13 mouse cellular contexts compared by ENCODE assay signal in the genomic region with DNA sequence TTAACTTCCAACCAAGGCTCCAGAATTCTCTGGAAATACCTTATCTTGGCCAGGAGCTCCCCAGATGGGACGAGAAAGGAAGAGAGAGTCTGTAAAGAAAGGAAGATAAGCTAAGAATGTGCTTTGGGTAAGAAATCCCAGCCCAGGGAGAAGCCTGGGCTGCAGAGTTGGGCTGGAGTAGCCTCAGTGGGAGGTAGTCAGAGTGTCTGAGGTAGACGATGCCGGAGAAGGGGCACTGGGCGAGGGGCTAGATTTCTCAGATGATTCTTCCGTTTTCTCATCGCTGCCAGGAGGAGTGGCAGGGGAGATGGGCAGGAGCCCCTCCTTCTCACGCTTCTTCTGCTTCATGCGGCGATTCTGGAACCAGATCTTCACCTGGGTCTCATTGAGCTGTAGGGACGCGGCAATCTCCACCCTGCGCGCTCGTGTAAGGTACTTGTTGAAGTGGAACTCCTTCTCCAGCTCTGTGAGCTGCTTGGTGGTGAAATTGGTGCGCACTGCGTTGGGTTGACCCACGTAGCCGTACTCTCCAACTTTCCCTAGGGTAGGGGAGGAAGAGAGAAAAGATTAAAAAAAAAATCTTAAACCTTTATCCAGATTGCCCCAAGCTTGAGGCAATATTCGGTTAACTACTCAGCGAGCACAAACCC. TPM values are rescaled to one million over a fixed set of nuclear protein-coding genes. Genes with fewer than 3 reads are reported as not detected.
A peak's percentile ranks its signal among the peaks of the same experiment; 100 is the strongest.
DNase-seq lines count a peak whose midpoint lies in the region; ATAC-seq lines count a peak whose summit lies in the region.
"Had no signal": no experiment of that assay in that cellular context is flagged by ENCODE, and none has a peak within 500 bp of the region (broad histone marks: within the 10 kb centered on the region; RNA-seq: fewer than 3 reads in every experiment).

No protein-coding gene starts in this region.

- 13% methylated on average over 20 of the region's 20 CpGs for WGBS in kidney, embryonic 15.5 days
- under 1% methylated on average over 20 of the region's 20 CpGs for WGBS in hindbrain, embryonic 11.5 days
- 5% methylated on average over 20 of the region's 20 CpGs for WGBS in liver, embryonic 13.5 days (ENCODE audit: insufficient replicate concordance)

- no peak overlapping the region for H3K9ac ChIP-seq in kidney, embryonic 15.5 days
- H3K9ac ChIP-seq in hindbrain, embryonic 11.5 days (ENCODE audit: low read depth, low read length) = 0 out of 2 replicates have a peak overlapping the region, but pooled peaks have one; percentile 20
- H3K9ac ChIP-seq in liver, embryonic 13.5 days = no peak overlapping the region

- peaks cover 62% of the 10 kb centered on the region for H3K27me3 ChIP-seq in kidney, embryonic 15.5 days
- H3K27me3 ChIP-seq in hindbrain, embryonic 11.5 days (ENCODE audit: control insufficient read depth, insufficient read depth, low read length) = peaks cover 62% of the 10 kb centered on the region
- peaks cover 98% of the 10 kb centered on the region for H3K27me3 ChIP-seq in liver, embryonic 13.5 days

- H3K36me3 ChIP-seq in kidney, embryonic 15.5 days = no peaks in the 10 kb centered on the region
- no peaks in the 10 kb centered on the region for H3K36me3 ChIP-seq in hindbrain, embryonic 11.5 days (ENCODE audit: control insufficient read depth, insufficient read depth, low read length)
- no peaks in the 10 kb centered on the region for H3K36me3 ChIP-seq in liver, embryonic 13.5 days

- peaks cover 52% of the 10 kb centered on the region for H3K4me1 ChIP-seq in kidney, embryonic 15.5 days
- H3K4me1 ChIP-seq in hindbrain, embryonic 11.5 days (replicated peaks; ENCODE audit: control insufficient read depth, insufficient read depth, low read length) = no peaks in the 10 kb centered on the region
- peaks cover 5% of the 10 kb centered on the region; the same call in 1 of the 2 replicates for H3K4me1 ChIP-seq in liver, embryonic 13.5 days (replicated peaks)

- H3K4me3 ChIP-seq in kidney, embryonic 15.5 days (replicated peaks) = peak overlapping the region; percentile 20
- H3K4me3 ChIP-seq in hindbrain, embryonic 11.5 days (ENCODE audit: low read depth, low read length) = peak overlapping the region; percentile 76
- H3K4me3 ChIP-seq in liver, embryonic 13.5 days (replicated peaks) = no peak overlapping the region

- no peak for ATAC-seq in kidney, embryonic 15.5 days (replicated peaks; ENCODE audit: low FRiP score)
- ATAC-seq in hindbrain, embryonic 11.5 days (ENCODE audit: low FRiP score) = no peak
- no peak for ATAC-seq in liver, embryonic 13.5 days (ENCODE audit: low read depth)
- ATAC-seq: activated CD4-positive, CD25-positive, alpha-beta regulatory T cell, adult 4 months; inflammation-experienced regulatory T-cells, adult 6 months; lung, postnatal 0 days had no signal

- H3K9me3 ChIP-seq in kidney, embryonic 15.5 days (replicated peaks) = no peaks in the 10 kb centered on the region
- H3K9me3 ChIP-seq in hindbrain, embryonic 11.5 days (ENCODE audit: control insufficient read depth, low read length) = no peaks in the 10 kb centered on the region
- H3K9me3 ChIP-seq in liver, embryonic 13.5 days (replicated peaks) = no peaks in the 10 kb centered on the region

- no peak overlapping the region for H3K27ac ChIP-seq in kidney, embryonic 15.5 days
- H3K27ac ChIP-seq in hindbrain, embryonic 11.5 days (ENCODE audit: low read depth, low read length) = no peak overlapping the region
- H3K27ac ChIP-seq in liver, embryonic 13.5 days = no peak overlapping the region

- DNase-seq in kidney, adult 11 months = no peak
- DNase-seq in embryo, embryonic 9.5 days (ENCODE audit: extremely low spot score) = peak; percentile 41
- DNase-seq in hindbrain, embryonic 11.5 days (ENCODE audit: low spot score) = peak; percentile 47
- DNase-seq in liver, embryonic 13.5 days = no peak
- no peak for DNase-seq in right cerebral cortex, postnatal 14 days
- no peak for DNase-seq in adrenal gland, postnatal 10 days

- H3K4me2 ChIP-seq in kidney, embryonic 15.5 days = peak overlapping the region; percentile 97
- peak overlapping the region; percentile 95 for H3K4me2 ChIP-seq in hindbrain, embryonic 11.5 days (replicated peaks; ENCODE audit: low read depth, low read length)
- peak overlapping the region; percentile 74 for H3K4me2 ChIP-seq in liver, embryonic 13.5 days

RNA-seq across cellular contexts. Expression of gene Hoxa1, which starts 1.4 kb away (rescaled TPM):
- polyA plus RNA-seq in kidney, embryonic 15.5 days (2015; fragmentation: Nextera tagmentation; extraction: Ambion mirVana) = 0.64 and 0.81 TPM in 2 replicates
- polyA plus RNA-seq in hindbrain, embryonic 11.5 days (2014; fragmentation: Nextera tagmentation; extraction: Ambion mirVana) = 4.0 and 4.1 TPM in 2 replicates
- 0.52 and 0.66 TPM in 2 replicates for polyA plus RNA-seq in liver, embryonic 13.5 days (2015; fragmentation: Nextera tagmentation; extraction: Ambion mirVana)
- 1 to 10 TPM in 1 of 2 experiments, under 1 TPM in 1; 0.91 to 1.2 TPM for total RNA-seq in adrenal gland, postnatal 10 days (2021)
- total RNA-seq: layer of hippocampus, postnatal 14 days had no signal
- polyA plus RNA-seq: activated CD4-positive, CD25-positive, alpha-beta regulatory T cell, adult 4 months; forebrain, embryonic 11.5 days; inflammation-experienced regulatory T-cells, adult 6 months had no signal

RNA-seq across cellular contexts. Expression of gene Hoxa2, which starts 8.0 kb away (rescaled TPM):
- polyA plus RNA-seq in kidney, embryonic 15.5 days (2015; fragmentation: Nextera tagmentation; extraction: Ambion mirVana) = 2.2 and 3.6 TPM in 2 replicates
- polyA plus RNA-seq in hindbrain, embryonic 11.5 days (2014; fragmentation: Nextera tagmentation; extraction: Ambion mirVana) = 63.7 and 68.1 TPM in 2 replicates
- polyA plus RNA-seq in liver, embryonic 13.5 days (2015; fragmentation: Nextera tagmentation; extraction: Ambion mirVana) = 0.63 and 0.82 TPM in 2 replicates
- 1 to 10 TPM; 2.3 to 5.1 TPM for total RNA-seq in adrenal gland, postnatal 10 days (2021)
- total RNA-seq: layer of hippocampus, postnatal 14 days had no signal
- polyA plus RNA-seq: activated CD4-positive, CD25-positive, alpha-beta regulatory T cell, adult 4 months; forebrain, embryonic 11.5 days; inflammation-experienced regulatory T-cells, adult 6 months had no signal

RNA-seq across cellular contexts. Expression of gene 5730596B20Rik, which starts 20.6 kb away (rescaled TPM):
- polyA plus RNA-seq in kidney, embryonic 15.5 days (2015; fragmentation: Nextera tagmentation; extraction: Ambion mirVana) = 2.1 and 2.4 TPM in 2 replicates
- polyA plus RNA-seq in hindbrain, embryonic 11.5 days (2014; fragmentation: Nextera tagmentation; extraction: Ambion mirVana) = 4.9 and 5.4 TPM in 2 replicates
- 0.02 and 0.06 TPM in 2 replicates for polyA plus RNA-seq in liver, embryonic 13.5 days (2015; fragmentation: Nextera tagmentation; extraction: Ambion mirVana)
- under 1 TPM; 0.27 to 0.94 TPM for total RNA-seq in adrenal gland, postnatal 10 days (2021)
- total RNA-seq: layer of hippocampus, postnatal 14 days had no signal
- polyA plus RNA-seq: activated CD4-positive, CD25-positive, alpha-beta regulatory T cell, adult 4 months; forebrain, embryonic 11.5 days; inflammation-experienced regulatory T-cells, adult 6 months; testis, adult 2 months had no signal

RNA-seq across cellular contexts. Expression of gene Hoxa4, which starts 34.9 kb away (rescaled TPM):
- 1.5 and 1.8 TPM in 2 replicates for polyA plus RNA-seq in kidney, embryonic 15.5 days (2015; fragmentation: Nextera tagmentation; extraction: Ambion mirVana)
- 11.9 and 12.8 TPM in 2 replicates for polyA plus RNA-seq in hindbrain, embryonic 11.5 days (2014; fragmentation: Nextera tagmentation; extraction: Ambion mirVana)
- polyA plus RNA-seq in liver, embryonic 13.5 days (2015; fragmentation: Nextera tagmentation; extraction: Ambion mirVana) = 0.17 and 0.30 TPM in 2 replicates
- 10 to 100 TPM in 1 of 2 experiments, 1 to 10 TPM in 1; 8.0 to 11.4 TPM for total RNA-seq in adrenal gland, postnatal 10 days (2021)
- total RNA-seq: layer of hippocampus, postnatal 14 days had no signal
- polyA plus RNA-seq: activated CD4-positive, CD25-positive, alpha-beta regulatory T cell, adult 4 months; forebrain, embryonic 11.5 days; inflammation-experienced regulatory T-cells, adult 6 months had no signal

RNA-seq across cellular contexts. Expression of gene Hoxa5, which starts 47.7 kb away (rescaled TPM):
- polyA plus RNA-seq in kidney, embryonic 15.5 days (2015; fragmentation: Nextera tagmentation; extraction: Ambion mirVana) = 11.0 and 11.5 TPM in 2 replicates
- polyA plus RNA-seq in hindbrain, embryonic 11.5 days (2014; fragmentation: Nextera tagmentation; extraction: Ambion mirVana) = 23.8 and 39.3 TPM in 2 replicates
- 0.83 and 1.2 TPM in 2 replicates for polyA plus RNA-seq in liver, embryonic 13.5 days (2015; fragmentation: Nextera tagmentation; extraction: Ambion mirVana)
- total RNA-seq in adrenal gland, postnatal 10 days (2021) = 10 to 100 TPM; 28.0 to 28.2 TPM
- total RNA-seq: layer of hippocampus, postnatal 14 days had no signal
- polyA plus RNA-seq: activated CD4-positive, CD25-positive, alpha-beta regulatory T cell, adult 4 months; forebrain, embryonic 11.5 days; inflammation-experienced regulatory T-cells, adult 6 months had no signal

Comparison
In these comparisons a context has a peak if more than half of its experiments do, and no peak if none do; other contexts are left out.
1. DNase-seq: peak in embryo, embryonic 9.5 days (single experiment) and hindbrain, embryonic 11.5 days (single experiment); none in kidney, adult 11 months (single experiment), liver, embryonic 13.5 days (single experiment), right cerebral cortex, postnatal 14 days (single experiment) and adrenal gland, postnatal 10 days (single experiment).
2. RNA of gene Hoxa2, which starts 8.0 kb away (polyA plus RNA-seq): 63.7 to 68.1 TPM in hindbrain, embryonic 11.5 days; 2.2 to 3.6 TPM in kidney, embryonic 15.5 days and 0.63 to 0.82 TPM in liver, embryonic 13.5 days; every median in the first group is over 10 times any median in the second.
3. Peak in every context shown above with its lines, with median percentiles within 50 percentile points of each other: H3K4me2 ChIP-seq.